Mouse (Mus musculus): ENCODE measurements around the gene Lrmda.

DNA sequence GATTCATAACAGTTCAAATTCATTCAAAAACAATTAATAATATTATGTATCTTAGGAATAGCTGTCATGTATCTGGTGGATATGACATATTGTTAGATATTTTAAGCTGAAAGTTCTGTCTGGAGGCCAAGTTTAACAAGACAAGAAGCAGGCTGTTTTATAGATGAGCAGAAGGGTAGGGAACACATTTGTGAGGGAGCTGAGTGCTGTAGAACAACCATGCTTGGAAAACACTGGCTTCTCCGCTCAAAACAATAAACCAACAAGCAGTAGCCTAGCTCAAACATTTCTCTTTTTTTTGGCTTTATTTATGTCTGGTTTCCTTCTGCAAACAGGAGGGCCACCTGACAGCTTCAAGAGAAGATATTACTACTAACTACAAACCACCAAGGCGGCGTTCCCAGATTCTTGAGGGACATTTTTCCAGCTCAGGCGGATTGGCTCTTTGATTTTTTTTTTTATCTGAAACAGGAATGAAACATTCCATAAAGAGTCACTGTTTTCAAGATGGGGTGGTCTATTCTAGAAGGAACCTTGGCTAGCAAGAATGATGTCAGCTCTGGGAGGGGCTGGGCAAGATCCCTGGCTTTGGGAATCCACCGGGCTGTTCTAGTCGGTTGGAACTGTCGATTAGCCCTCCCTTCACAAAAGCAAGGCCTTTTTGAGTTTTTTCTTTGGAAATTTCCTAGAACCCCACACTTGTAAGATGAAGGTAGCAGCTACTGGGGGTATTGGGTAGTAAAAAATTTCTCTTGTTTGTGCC is 304.2 kb downstream of the Lrmda start:
- no peak for TF ChIP-seq CTCF (IDR thresholded peaks at IDR 0.05; ENCODE audit: extremely low read depth, insufficient read length, insufficient replicate concordance, low read depth, low read length)
- no peak for TF ChIP-seq POLR2A (IDR thresholded peaks at IDR 0.05; ENCODE audit: low read depth, low read length)
